In genomic region chr7:111214226-111214906, GRCm38 (mm10) we compare ENCODE assay signal across 25 mouse cellular contexts.
A peak's percentile ranks its signal among the peaks of the same experiment; 100 is the strongest.
DNase-seq lines count a peak whose midpoint lies in the region; ATAC-seq and TF ChIP-seq lines count a peak whose summit lies in the region.
"Had no signal": no experiment of that assay in that cellular context is flagged by ENCODE, and none has a peak within 500 bp of the region (broad histone marks: within the 10 kb centered on the region; RNA-seq: fewer than 3 reads in every experiment).

No protein-coding gene starts in this region.

- no peak for TF ChIP-seq CTCF in gastrocnemius, adult 2 months (IDR thresholded peaks at IDR 0.05)
- no peak for TF ChIP-seq CTCF in midbrain, postnatal 0 days (IDR thresholded peaks at IDR 0.05)
- no peak for TF ChIP-seq CTCF in olfactory bulb, adult 2 months (IDR thresholded peaks at IDR 0.05; ENCODE audit: insufficient read depth, low read depth, low read length)

- TF ChIP-seq POLR2A in olfactory bulb, adult 2 months (IDR thresholded peaks at IDR 0.05; ENCODE audit: insufficient read depth, low read depth, low read length) = no peak

- intact Hi-C loops in gastrocnemius, adult 2 months (cut with DNase I) = no loop called here

- ATAC-seq in midbrain, postnatal 0 days (ENCODE audit: low FRiP score) = no peak
- ATAC-seq in midbrain, embryonic 16.5 days = no peak
- ATAC-seq: activated CD4-positive, CD25-positive, alpha-beta regulatory T cell, adult 4 months; CD4-positive, CD25-positive, alpha-beta regulatory T cell, adult 4 months; forebrain, embryonic 13.5 days; forebrain, embryonic 15.5 days; forebrain, postnatal 0 days; Patski had no signal

- H3K9me3 ChIP-seq in midbrain, postnatal 0 days (ENCODE audit: low read length) = no peaks in the 10 kb centered on the region
- no peaks in the 10 kb centered on the region for H3K9me3 ChIP-seq in midbrain, embryonic 16.5 days (replicated peaks; ENCODE audit: control insufficient read depth, low read length, poor library complexity, severe bottlenecking)
- H3K9me3 ChIP-seq: embryonic facial prominence, embryonic 10.5 days; embryonic facial prominence, embryonic 12.5 days; forebrain, embryonic 15.5 days; G1E had no signal

- 0 out of 2 replicates have a peak, but pooled peaks cover 3% of the 10 kb centered on the region for H3K4me1 ChIP-seq in midbrain, postnatal 0 days (ENCODE audit: insufficient read depth, low read length)
- peaks cover 3% of the 10 kb centered on the region for H3K4me1 ChIP-seq in midbrain, embryonic 16.5 days (ENCODE audit: control insufficient read depth, insufficient read depth, low read length)
- H3K4me1 ChIP-seq in olfactory bulb, adult 2 months (ENCODE audit: control insufficient read depth, insufficient read depth, low read length) = peaks cover 13% of the 10 kb centered on the region
- H3K4me1 ChIP-seq: embryonic facial prominence, embryonic 10.5 days; embryonic facial prominence, embryonic 12.5 days had no signal

- no peaks in the 10 kb centered on the region for H3K27me3 ChIP-seq in midbrain, postnatal 0 days (ENCODE audit: insufficient read depth, low read length)
- no peaks in the 10 kb centered on the region for H3K27me3 ChIP-seq in midbrain, embryonic 16.5 days (ENCODE audit: control insufficient read depth, insufficient read depth, low read depth, low read length)
- H3K27me3 ChIP-seq: CH12.LX; embryonic facial prominence, embryonic 12.5 days; forebrain, embryonic 13.5 days; forebrain, embryonic 15.5 days; Patski had no signal

- no peak overlapping the region for H3K9ac ChIP-seq in midbrain, postnatal 0 days (replicated peaks; ENCODE audit: low read length, poor library complexity, severe bottlenecking)
- no peak overlapping the region for H3K9ac ChIP-seq in midbrain, embryonic 16.5 days (ENCODE audit: low read depth, low read length)
- H3K9ac ChIP-seq: embryonic facial prominence, embryonic 12.5 days; forebrain, embryonic 13.5 days; forebrain, embryonic 15.5 days; forebrain, postnatal 0 days had no signal

- no peak overlapping the region for H3K27ac ChIP-seq in gastrocnemius, adult 2 months
- H3K27ac ChIP-seq in midbrain, postnatal 0 days (ENCODE audit: low read depth, low read length) = no peak overlapping the region
- no peak overlapping the region for H3K27ac ChIP-seq in midbrain, embryonic 16.5 days (ENCODE audit: low read length)
- peak overlapping the region; percentile 48 for H3K27ac ChIP-seq in olfactory bulb, adult 2 months (ENCODE audit: insufficient read depth, low read depth, low read length)
- H3K27ac ChIP-seq: embryonic facial prominence, embryonic 10.5 days; embryonic facial prominence, embryonic 12.5 days; forebrain, embryonic 13.5 days; forebrain, embryonic 15.5 days had no signal

- WGBS in midbrain, postnatal 0 days = 90% methylated on average over 6 of the region's 6 CpGs
- 85% methylated on average over 6 of the region's 6 CpGs for WGBS in midbrain, embryonic 16.5 days
- 53% methylated on average over 6 of the region's 6 CpGs for WGBS in olfactory bulb, adult 2 months

- no peaks in the 10 kb centered on the region for H3K36me3 ChIP-seq in midbrain, postnatal 0 days (ENCODE audit: insufficient read depth, low read length)
- H3K36me3 ChIP-seq in midbrain, embryonic 16.5 days (ENCODE audit: control insufficient read depth, insufficient read depth, low read length) = no peaks in the 10 kb centered on the region
- H3K36me3 ChIP-seq: embryonic facial prominence, embryonic 10.5 days; embryonic facial prominence, embryonic 12.5 days; forebrain, embryonic 15.5 days; G1E had no signal

- no peak overlapping the region for H3K4me2 ChIP-seq in midbrain, postnatal 0 days (ENCODE audit: low read depth, low read length, poor library complexity, severe bottlenecking)
- no peak overlapping the region for H3K4me2 ChIP-seq in midbrain, embryonic 16.5 days (ENCODE audit: low read length)
- H3K4me2 ChIP-seq: embryonic facial prominence, embryonic 12.5 days; forebrain, embryonic 13.5 days; forebrain, embryonic 15.5 days had no signal

- no peak overlapping the region for H3K4me3 ChIP-seq in gastrocnemius, adult 2 months
- no peak overlapping the region for H3K4me3 ChIP-seq in midbrain, postnatal 0 days (ENCODE audit: low read depth, low read length)
- no peak overlapping the region for H3K4me3 ChIP-seq in midbrain, embryonic 16.5 days (ENCODE audit: low read depth, low read length)
- H3K4me3 ChIP-seq in olfactory bulb, adult 2 months (ENCODE audit: insufficient read depth, low read depth, low read length) = no peak overlapping the region
- H3K4me3 ChIP-seq: embryonic facial prominence, embryonic 10.5 days; embryonic facial prominence, embryonic 12.5 days; forebrain, embryonic 13.5 days; forebrain, embryonic 15.5 days had no signal

- DNase-seq in gastrocnemius, adult 2 months = peak; percentile 18
- DNase-seq in gastrocnemius, postnatal 4 days (ENCODE audit: low spot score in 2 of 2) = no peak
- peak; percentile 46 for DNase-seq in midbrain, postnatal 0 days (ENCODE audit: low spot score)
- no peak for DNase-seq in cerebellum, adult 8-10 months
- DNase-seq: adrenal gland, adult 8-10 months; adrenal gland, postnatal 14 days; adrenal gland, postnatal 36 days; B cell, adult 2 months; cerebellum, adult 11 months; cerebellum, adult 18-20 months; cerebellum, adult 9-10 months; cerebellum, postnatal 10 days; cerebellum, postnatal 25 days; forebrain, postnatal 0 days had no signal

Comparison
In these comparisons a context has a peak if more than half of its experiments do, and no peak if none do; other contexts are left out.
1. DNase-seq: peak in gastrocnemius, adult 2 months (single experiment) and midbrain, postnatal 0 days (single experiment); none in gastrocnemius, postnatal 4 days (0 of 2) and cerebellum, adult 8-10 months (single experiment).